Mouse (Mus musculus) liver, embryonic 14.5 days (tissue): ENCODE measurements around the gene Olfr544. TPM values are rescaled to one million over a fixed set of nuclear protein-coding genes. Genes with fewer than 3 reads are reported as not detected.

Experiments used
- ATAC-seq: fragments of 200-750 bp; cut with Nextera tagmentation; 2 replicates; pipeline ENCODE4 v1.8.0; 2017; ENCODE audit warnings: moderate number of reproducible peaks, mild to moderate bottlenecking, moderate library complexity; ENCODE audit not compliant: insufficient read depth
- DNase-seq, 3 experiments: peaks; one replicate each; pipeline ENCODE4 v3.0.0-alpha.2; 2012 to 2013; ENCODE audit warnings: low read depth in 3 of 3, low spot score in 3 of 3
- H3K27ac ChIP-seq: fragments of 300-500 bp; sonication (generic); 2 replicates; pipeline ENCODE4 v1.5.1; 2014; ENCODE audit warnings: moderate library complexity, mild to moderate bottlenecking, control low read depth, inconsistent platforms
- H3K27me3 ChIP-seq: fragments of 300-500 bp; sonication (generic); 2 replicates; pipeline ENCODE4 v1.6.1; 2014; ENCODE audit warnings: mild to moderate bottlenecking, low read length, moderate library complexity; ENCODE audit not compliant: control insufficient read depth, insufficient read depth
- H3K36me3 ChIP-seq: fragments of 300-500 bp; sonication (generic); replicated peaks from 2 replicates; pipeline ENCODE4 v1.6.1; 2014; ENCODE audit warnings: low read depth; ENCODE audit not compliant: control insufficient read depth, insufficient read depth
- H3K4me1 ChIP-seq, 2 experiments: fragments of 200-500 bp in 1 of 2; fragments of 300-500 bp in 1 of 2; sonication (generic) in 1 of 2; replicated peaks; 2 replicates each; pipeline ENCODE4 v1.6.1; 2012 to 2014; ENCODE audit warnings: antibody characterized with exemption in 1 of 2, inconsistent platforms in 1 of 2, low read length in 1 of 2; ENCODE audit not compliant: control insufficient read depth in 2 of 2, insufficient read depth in 2 of 2
- H3K4me2 ChIP-seq: fragments of 300-500 bp; sonication (generic); 2 replicates; pipeline ENCODE4 v1.6.1; 2014; ENCODE audit warnings: low read depth, mild to moderate bottlenecking, control low read depth, moderate library complexity
- H3K4me3 ChIP-seq, 2 experiments: fragments of 200-500 bp in 1 of 2; fragments of 300-500 bp in 1 of 2; sonication (generic) in 1 of 2; 2 replicates each; pipeline ENCODE4 v1.5.1; 2012 to 2014; ENCODE audit warnings: low read depth in 2 of 2, low read length in 2 of 2, mild to moderate bottlenecking in 2 of 2, control low read depth in 1 of 2, inconsistent platforms in 1 of 2, moderate library complexity in 1 of 2; ENCODE audit not compliant: insufficient read depth in 1 of 2
- H3K9ac ChIP-seq: fragments of 300-500 bp; sonication (generic); replicated peaks from 2 replicates; pipeline ENCODE4 v1.6.1; 2014; ENCODE audit warnings: mild to moderate bottlenecking, control low read depth, moderate library complexity
- H3K9me3 ChIP-seq: fragments of 300-500 bp; sonication (generic); 2 replicates; pipeline ENCODE4 v1.6.1; 2016; ENCODE audit warnings: low read length, mixed read lengths; ENCODE audit not compliant: control insufficient read depth
- CTCF ChIP-seq: IDR thresholded peaks from 2 replicates; pipeline ENCODE4 v1.5.1; 2016; ENCODE audit warnings: antibody characterized with exemption, low read depth, control low read depth
- EP300 ChIP-seq: IDR thresholded peaks from 2 replicates; pipeline ENCODE4 v1.6.1; 2016; ENCODE audit warnings: antibody characterized with exemption, low read depth
- WGBS: fragments of 180-500 bp; shearing (Covaris S2); extraction: QIAGEN DNeasy Blood & Tissue Kit; methylation state at CpG from one replicate; pipeline ENCODE4 v1.1.7; 2014; ENCODE audit not compliant: insufficient replicate concordance; 5-methylcytosine and 5-hydroxymethylcytosine counted together
- polyA plus RNA-seq, 2 experiments: library from polyadenylated mRNA; depleted of rRNA in 1 of 2; stranded (reverse) in 1 of 2; unstranded in 1 of 2; fragments of >200 nt; fragmentation: Nextera tagmentation in 1 of 2; extraction: Ambion mirVana in 1 of 2; gene quantifications; 2 replicates each; pipeline versions ENCODE4 v1.2.1 to v1.2.3; 2012 to 2014

Olfr544 gene
- polyA plus RNA-seq (2012; rRNA removed), result not detected in 2 replicates
- polyA plus RNA-seq (2014; fragmentation: Nextera tagmentation; extraction: Ambion mirVana), result 0.04 and 0.17 TPM in 2 replicates

DNA sequence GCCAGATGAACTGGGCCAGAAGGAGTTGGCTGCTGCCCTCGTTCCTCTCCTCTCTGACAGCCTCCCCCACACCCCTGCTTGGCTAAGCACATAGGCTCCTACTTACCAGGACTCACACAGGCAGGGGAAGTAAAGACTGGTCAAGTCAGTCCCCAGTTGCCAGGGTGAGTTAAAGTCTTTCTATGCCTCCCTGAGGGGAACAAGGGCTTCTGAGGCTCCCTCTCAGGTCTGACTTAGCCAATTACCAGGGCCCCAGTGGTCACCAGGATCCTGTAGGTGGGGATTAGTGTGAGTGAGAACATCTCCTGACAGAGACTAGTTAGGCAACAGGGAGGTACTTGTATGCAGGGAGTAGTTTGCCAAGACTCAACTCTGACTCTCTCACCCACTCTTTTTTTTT, at the start of gene Olfr544:
Gene Olfr544 (minus strand): TSS at position 153 of the 400 bp plus-strand sequence.
- H3K9me3 ChIP-seq, result no peaks in the 10 kb centered on the region
- H3K9ac ChIP-seq, result no peak within 1 kb of the TSS
- 42% methylated on average over 1 of the region's 1 CpGs for WGBS
- H3K4me3 ChIP-seq, result no peak within 1 kb of the TSS
- H3K4me2 ChIP-seq, result no peak within 1 kb of the TSS
- peaks cover 18 to 24% of the 10 kb centered on the region in 2 experiments for H3K4me1 ChIP-seq
- TF ChIP-seq CTCF (no peak), EP300 (no peak)
- no peak within 1 kb of the TSS for H3K27ac ChIP-seq
- H3K36me3 ChIP-seq, result no peaks in the 10 kb centered on the region
- no peaks in the 10 kb centered on the region for H3K27me3 ChIP-seq
- DNase-seq (no peak), ATAC-seq (no peak)

DNA sequence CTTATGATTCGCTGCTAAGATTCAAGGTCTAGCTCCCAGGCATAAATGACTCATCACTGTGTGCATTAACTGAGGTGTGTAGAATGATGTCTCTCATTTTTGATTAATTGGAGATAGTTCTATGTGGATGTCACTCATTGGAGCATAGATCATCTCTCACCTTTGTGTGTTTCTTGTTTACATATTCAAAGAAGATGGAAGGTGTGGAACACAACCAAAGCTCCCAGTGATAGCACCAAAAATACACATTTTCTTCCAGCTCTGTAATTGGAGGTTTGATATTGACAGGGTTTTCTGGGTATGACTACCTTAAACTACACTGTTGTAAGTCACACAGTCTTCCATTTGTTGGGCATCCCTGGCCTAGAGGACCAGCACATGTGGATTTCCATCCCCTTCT, 46.3 kb upstream of the Olfr544 start, which contains the start of gene Olfr547:
Gene Olfr547 (plus strand): TSS at position 301 of the 400 bp plus-strand sequence.
- no peak within 1 kb of the TSS for H3K4me3 ChIP-seq
- no peak within 1 kb of the TSS for H3K27ac ChIP-seq
- WGBS, result 38% methylated on average over 1 of the region's 1 CpGs
- TF ChIP-seq EP300 (no peak), CTCF (no peak)
- H3K36me3 ChIP-seq, result no peaks in the 10 kb centered on the region
- H3K4me2 ChIP-seq, result no peak within 1 kb of the TSS
- no peaks in the 10 kb centered on the region for H3K27me3 ChIP-seq
- H3K9me3 ChIP-seq, result no peaks in the 10 kb centered on the region
- ATAC-seq (no peak), DNase-seq (no peak)
- H3K4me1 ChIP-seq, result no peaks in the 10 kb centered on the region
- H3K9ac ChIP-seq, result no peak within 1 kb of the TSS

DNA sequence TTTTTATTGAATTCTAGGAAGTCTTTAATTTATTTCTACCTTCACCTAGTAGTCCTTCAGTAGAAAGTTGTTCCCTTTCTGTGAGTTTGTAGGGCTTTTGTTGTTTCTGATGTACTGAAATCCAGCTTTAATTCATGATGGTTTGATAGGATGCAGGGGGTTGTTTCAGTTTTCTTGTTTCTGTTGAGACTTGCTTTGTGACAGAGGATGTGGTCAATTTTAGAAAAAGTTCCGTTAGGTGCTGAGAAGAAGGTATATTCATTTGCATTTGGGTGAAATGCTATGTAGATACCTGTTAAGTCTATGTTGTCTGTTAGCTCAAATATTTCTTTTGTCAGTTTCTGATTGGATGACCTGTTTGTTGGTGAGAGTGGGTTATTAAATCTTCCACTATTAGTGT, 40.9 kb upstream of the Olfr544 start:
- 53% methylated on average over 1 of the region's 1 CpGs for WGBS
- ATAC-seq (no peak), DNase-seq (no peak)
- H3K27ac ChIP-seq, result no peak overlapping the region
- H3K4me1 ChIP-seq, result no peaks in the 10 kb centered on the region
- H3K4me3 ChIP-seq, result no peak overlapping the region
- H3K36me3 ChIP-seq, result no peaks in the 10 kb centered on the region
- no peak overlapping the region for H3K4me2 ChIP-seq
- no peak for TF ChIP-seq CTCF
- no peak for TF ChIP-seq EP300
- no peaks in the 10 kb centered on the region for H3K9me3 ChIP-seq
- no peak overlapping the region for H3K9ac ChIP-seq
- H3K27me3 ChIP-seq, result no peaks in the 10 kb centered on the region

DNA sequence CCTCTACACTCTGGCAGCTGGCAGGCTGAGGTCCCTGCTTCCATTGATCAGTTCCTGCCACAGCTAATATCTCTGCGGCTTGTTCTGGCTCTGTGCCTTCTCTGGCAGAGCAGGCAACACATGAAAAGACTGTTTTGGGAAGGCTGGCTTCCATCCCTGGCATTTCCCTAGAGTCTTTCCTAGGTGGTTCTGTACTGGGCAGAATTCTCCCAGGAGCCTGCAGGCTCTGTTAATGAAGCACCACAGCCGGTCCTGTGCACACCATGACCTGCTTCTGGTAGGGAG, 28.9 kb upstream of the Olfr544 start:
- DNase-seq, result no peak
- ATAC-seq, result no peak
- peaks cover 0 to 4% of the 10 kb centered on the region in 2 experiments; a peak in 1 of 4 replicates for H3K4me1 ChIP-seq
- no peaks in the 10 kb centered on the region for H3K9me3 ChIP-seq
- TF ChIP-seq EP300, result no peak
- TF ChIP-seq CTCF, result no peak
- no peak overlapping the region for H3K4me3 ChIP-seq
- no peaks in the 10 kb centered on the region for H3K36me3 ChIP-seq
- H3K27ac ChIP-seq, result no peak overlapping the region
- H3K27me3 ChIP-seq, result no peaks in the 10 kb centered on the region; the same call in 1 of the 2 replicates
- WGBS, result 63% methylated on average over 2 of the region's 2 CpGs
- no peak overlapping the region for H3K4me2 ChIP-seq
- H3K9ac ChIP-seq, result no peak overlapping the region

DNA sequence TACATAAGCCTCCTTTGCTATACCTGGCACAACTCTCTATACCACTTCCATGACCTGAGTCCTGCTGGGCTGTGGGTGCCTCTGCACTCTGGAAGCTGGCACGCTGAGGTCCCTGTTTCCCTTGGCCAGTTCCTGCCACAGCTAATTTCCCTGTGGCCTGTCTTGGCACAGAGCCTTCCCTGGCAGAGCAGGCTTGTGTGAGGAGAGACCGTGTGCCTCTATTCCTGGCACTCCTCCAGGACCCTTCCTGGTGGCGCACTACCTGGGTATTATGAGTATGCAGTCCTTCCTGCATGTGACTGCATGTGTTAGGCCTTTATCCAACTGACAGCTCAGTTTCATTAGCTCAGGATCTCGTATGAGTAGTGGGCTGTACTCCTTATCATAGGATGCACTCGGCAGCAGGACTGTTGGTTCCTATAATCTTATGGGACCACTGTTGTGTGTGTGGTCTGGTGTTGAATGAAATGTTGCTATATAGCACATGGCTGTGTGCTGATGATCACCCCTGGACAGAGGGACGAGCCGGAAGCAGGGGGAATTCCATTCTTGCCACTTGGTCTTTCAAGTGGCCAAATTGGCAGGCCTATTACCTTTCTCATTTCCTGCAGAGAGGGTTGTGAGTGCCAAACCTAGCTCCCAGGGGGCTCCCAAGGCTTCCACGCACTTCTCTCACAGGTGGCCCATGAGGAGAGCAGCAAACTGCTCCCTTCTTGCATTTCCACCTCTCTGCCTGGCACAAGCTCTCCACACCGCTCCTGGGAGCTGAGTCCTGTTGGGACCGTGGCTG, 28.3 kb upstream of the Olfr544 start:
- no peak overlapping the region for H3K9ac ChIP-seq
- peaks cover 0 to 4% of the 10 kb centered on the region in 2 experiments; a peak in 1 of 4 replicates for H3K4me1 ChIP-seq
- no peak overlapping the region for H3K4me3 ChIP-seq
- H3K27me3 ChIP-seq, result no peaks in the 10 kb centered on the region; the same call in 1 of the 2 replicates
- DNase-seq (no peak), ATAC-seq (no peak)
- no peak overlapping the region for H3K27ac ChIP-seq
- no peak for TF ChIP-seq EP300
- no peak for TF ChIP-seq CTCF
- whole genome bisulfite sequencing, result 40% methylated on average over 10 of the region's 10 CpGs
- no peaks in the 10 kb centered on the region for H3K9me3 ChIP-seq
- no peaks in the 10 kb centered on the region for H3K36me3 ChIP-seq
- no peak overlapping the region for H3K4me2 ChIP-seq
